Mouse (Mus musculus) midbrain, postnatal 0 days (tissue): ENCODE measurements around the gene H3f3b. TPM values are rescaled to one million over a fixed set of nuclear protein-coding genes. Genes with fewer than 3 reads are reported as not detected.
"Not testable (repeated sequence)": the region's sequence is repeated elsewhere in the genome, so short reads cannot be mapped to it uniquely, and the experiment has no call there.

Experiments used
- ATAC-seq: fragments of 200-750 bp; cut with Nextera tagmentation; 2 replicates; pipeline ENCODE4 v1.8.0; 2017; ENCODE audit warnings: moderate number of reproducible peaks, mild to moderate bottlenecking, moderate TSS enrichment, moderate library complexity; ENCODE audit not compliant: low FRiP score
- DNase-seq: peaks from one replicate; pipeline ENCODE4 v3.0.0-alpha.2; 2015; ENCODE audit warnings: low spot score
- H3K27ac ChIP-seq: fragments of 300-500 bp; sonication (generic); 2 replicates; pipeline ENCODE4 v1.5.1; 2014; ENCODE audit warnings: low read depth, mild to moderate bottlenecking, low read length, mixed read lengths
- H3K27me3 ChIP-seq: fragments of 300-500 bp; sonication (generic); 2 replicates; pipeline ENCODE4 v1.6.1; 2014; ENCODE audit warnings: low read length, control low read depth, mixed read lengths; ENCODE audit not compliant: insufficient read depth
- H3K36me3 ChIP-seq: fragments of 300-500 bp; sonication (generic); 2 replicates; pipeline ENCODE4 v1.6.1; 2014; ENCODE audit warnings: low read length, control low read depth, mixed read lengths; ENCODE audit not compliant: insufficient read depth
- H3K4me1 ChIP-seq: fragments of 300-500 bp; sonication (generic); 2 replicates; pipeline ENCODE4 v1.6.1; 2014; ENCODE audit warnings: mild to moderate bottlenecking, control low read depth, antibody characterized with exemption, low read length, mixed read lengths; ENCODE audit not compliant: insufficient read depth
- H3K4me2 ChIP-seq: fragments of 300-500 bp; sonication (generic); 2 replicates; pipeline ENCODE4 v1.6.1; 2014; ENCODE audit warnings: low read depth, mild to moderate bottlenecking, low read length, mixed read lengths; ENCODE audit not compliant: poor library complexity, severe bottlenecking
- H3K4me3 ChIP-seq: fragments of 300-500 bp; sonication (generic); 2 replicates; pipeline ENCODE4 v1.5.1; 2014; ENCODE audit warnings: low read depth, mild to moderate bottlenecking, low read length, moderate library complexity
- H3K9ac ChIP-seq: fragments of 300-500 bp; sonication (generic); replicated peaks from 2 replicates; pipeline ENCODE4 v1.6.1; 2014; ENCODE audit warnings: mild to moderate bottlenecking, low read length, moderate library complexity, mixed read lengths; ENCODE audit not compliant: poor library complexity, severe bottlenecking
- H3K9me3 ChIP-seq: fragments of 300-500 bp; sonication (generic); 2 replicates; pipeline ENCODE4 v1.6.1; 2016; ENCODE audit warnings: low read length, control low read depth
- CTCF ChIP-seq: IDR thresholded peaks from 2 replicates; pipeline ENCODE4 v1.5.1; 2016; ENCODE audit warnings: antibody characterized with exemption, mild to moderate bottlenecking
- WGBS: fragments of 180-500 bp; shearing (Covaris S2); extraction: QIAGEN DNeasy Blood & Tissue Kit; methylation state at CpG from one replicate; pipeline ENCODE4 v1.1.7; 2014; 5-methylcytosine and 5-hydroxymethylcytosine counted together
- polyA plus RNA-seq: library from polyadenylated mRNA; unstranded; fragments of >200 nt; fragmentation: Nextera tagmentation; extraction: Ambion mirVana; gene quantifications from 2 replicates; pipeline ENCODE4 v1.2.1, GENCODE M21; 2015
- total RNA-seq: library from RNA; depleted of rRNA; stranded (reverse); fragments of >200 nt; gene quantifications from 2 replicates; pipeline ENCODE4 v1.2.3, GENCODE M21; 2014

The H3f3b gene
- total and polyA plus RNA-seq, 2 experiments from 2014 or later, result 568 to 2,254 TPM

DNA sequence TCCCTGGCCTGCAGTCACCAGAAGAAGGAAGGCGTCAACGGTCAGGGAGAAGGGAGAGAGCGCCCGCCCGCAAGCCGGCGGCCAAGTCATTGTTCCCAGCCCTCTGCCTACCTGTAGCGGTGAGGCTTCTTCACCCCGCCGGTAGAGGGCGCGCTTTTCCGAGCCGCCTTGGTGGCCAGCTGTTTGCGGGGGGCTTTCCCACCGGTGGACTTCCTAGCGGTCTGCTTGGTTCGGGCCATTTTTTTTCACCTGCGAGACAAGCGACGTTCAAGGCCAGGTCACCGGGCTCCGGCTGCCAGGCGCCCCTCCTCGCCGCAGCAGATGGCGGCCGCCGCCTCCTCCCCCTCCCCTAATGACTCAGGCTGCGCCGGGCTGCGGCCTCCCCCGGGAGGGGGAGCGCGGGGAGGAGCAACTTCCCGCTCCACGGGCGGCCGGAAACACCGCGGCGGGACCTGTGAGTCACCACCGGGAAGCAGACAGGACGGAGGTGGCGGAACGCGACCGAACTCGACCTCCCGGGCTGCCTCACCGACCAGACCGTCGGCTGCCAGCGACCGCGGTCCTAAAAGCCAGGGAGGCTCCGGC, 3.9 kb downstream of the H3f3b start:
- H3K36me3 ChIP-seq, result peaks cover 3% of the 10 kb centered on the region; the same call in 1 of the 2 replicates
- DNase-seq (peak; percentile 71), ATAC-seq (peak; percentile 59)
- H3K4me1 ChIP-seq, result 0 out of 2 replicates have a peak, but pooled peaks cover 4% of the 10 kb centered on the region
- H3K9ac ChIP-seq, result peak overlapping the region; percentile 100
- H3K4me2 ChIP-seq, result peak overlapping the region; percentile 30; the same call in 1 of the 2 replicates
- H3K27me3 ChIP-seq, result no peaks in the 10 kb centered on the region
- H3K9me3 ChIP-seq, result no peaks in the 10 kb centered on the region
- peak overlapping the region; percentile 99 for H3K27ac ChIP-seq
- H3K4me3 ChIP-seq, result peak overlapping the region; percentile 95
- WGBS, result 1% methylated on average over 52 of the region's 57 CpGs
- TF ChIP-seq CTCF, result peak; percentile 80

DNA sequence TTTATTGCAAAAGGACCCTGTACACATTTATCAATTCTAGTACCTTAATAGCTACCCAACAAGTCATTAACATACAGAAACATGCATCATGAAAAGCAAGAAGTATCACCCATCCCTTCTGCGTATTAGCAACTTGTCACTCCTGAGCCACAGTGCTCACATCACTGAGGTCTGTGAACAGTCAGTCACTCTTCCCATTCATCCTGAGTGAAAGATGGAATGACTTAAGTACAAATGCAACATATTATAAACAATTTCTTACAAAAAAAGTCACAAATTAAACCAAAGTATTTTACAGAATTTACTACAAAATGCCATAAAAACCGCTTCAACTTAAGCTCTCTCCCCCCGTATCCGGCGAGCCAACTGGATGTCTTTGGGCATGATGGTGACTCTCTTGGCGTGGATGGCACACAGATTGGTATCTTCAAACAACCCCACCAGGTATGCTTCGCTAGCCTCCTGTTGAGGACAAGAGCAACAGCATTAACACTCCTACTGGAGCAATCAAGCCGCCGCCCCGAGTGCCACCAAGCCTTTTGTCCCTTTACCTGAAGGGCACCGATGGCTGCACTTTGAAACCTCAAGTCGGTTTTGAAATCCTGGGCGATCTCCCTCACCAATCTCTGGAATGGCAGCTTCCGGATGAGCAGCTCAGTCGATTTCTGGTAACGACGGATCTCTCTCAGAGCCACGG, 4.5 kb downstream of the H3f3b start:
- Histone ChIP-seq H3K4me2 (peak overlapping the region; percentile 30; the same call in 1 of the 2 replicates), H3K27ac (peak overlapping the region; percentile 99), H3K9ac (peak overlapping the region; percentile 100), H3K4me3 (peak overlapping the region; percentile 95)
- H3K36me3 ChIP-seq, H3K27me3 ChIP-seq, DNase-seq, H3K9me3 ChIP-seq, H3K4me1 ChIP-seq, ATAC-seq: not testable (repeated sequence)
- 3% methylated on average over 18 of the region's 18 CpGs for WGBS

DNA sequence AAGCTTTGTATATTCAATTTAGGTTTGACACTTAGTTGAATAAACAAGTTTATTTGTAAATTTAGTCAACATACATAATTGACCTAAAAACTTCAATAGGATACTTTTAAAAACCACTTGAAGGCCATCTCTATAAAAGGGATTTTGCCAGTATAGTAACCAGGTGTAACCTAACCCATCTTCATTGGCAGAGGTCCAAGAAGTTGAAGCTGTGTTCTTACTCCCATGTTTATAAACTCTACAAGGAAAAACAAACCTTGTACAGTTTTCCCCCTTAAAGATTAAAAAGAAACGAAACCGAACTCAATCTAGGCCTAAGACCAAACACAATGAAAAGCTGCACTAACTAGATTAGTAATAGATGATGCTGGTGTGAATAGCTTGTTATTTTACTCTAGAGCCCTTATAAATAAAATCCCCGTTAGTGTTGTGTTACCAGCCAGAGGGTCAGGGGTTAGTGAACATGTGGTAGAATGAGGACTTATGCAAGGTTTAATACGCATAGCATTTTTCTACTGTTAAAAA, 5.4 kb downstream of the H3f3b start:
- Histone ChIP-seq H3K27ac (no peak overlapping the region), H3K27me3 (no peaks in the 10 kb centered on the region), H3K4me3 (peak overlapping the region; percentile 49), H3K36me3 (peaks cover 3% of the 10 kb centered on the region; the same call in 1 of the 2 replicates), H3K9me3 (no peaks in the 10 kb centered on the region), H3K9ac (0 out of 2 replicates have a peak overlapping the region, but pooled peaks have one; percentile 29), H3K4me2 (peak overlapping the region; percentile 78), H3K4me1 (0 out of 2 replicates have a peak, but pooled peaks cover 4% of the 10 kb centered on the region)
- WGBS, result 35% methylated on average over 4 of the region's 4 CpGs
- DNase-seq (no peak), ATAC-seq (no peak)
- no peak for TF ChIP-seq CTCF

DNA sequence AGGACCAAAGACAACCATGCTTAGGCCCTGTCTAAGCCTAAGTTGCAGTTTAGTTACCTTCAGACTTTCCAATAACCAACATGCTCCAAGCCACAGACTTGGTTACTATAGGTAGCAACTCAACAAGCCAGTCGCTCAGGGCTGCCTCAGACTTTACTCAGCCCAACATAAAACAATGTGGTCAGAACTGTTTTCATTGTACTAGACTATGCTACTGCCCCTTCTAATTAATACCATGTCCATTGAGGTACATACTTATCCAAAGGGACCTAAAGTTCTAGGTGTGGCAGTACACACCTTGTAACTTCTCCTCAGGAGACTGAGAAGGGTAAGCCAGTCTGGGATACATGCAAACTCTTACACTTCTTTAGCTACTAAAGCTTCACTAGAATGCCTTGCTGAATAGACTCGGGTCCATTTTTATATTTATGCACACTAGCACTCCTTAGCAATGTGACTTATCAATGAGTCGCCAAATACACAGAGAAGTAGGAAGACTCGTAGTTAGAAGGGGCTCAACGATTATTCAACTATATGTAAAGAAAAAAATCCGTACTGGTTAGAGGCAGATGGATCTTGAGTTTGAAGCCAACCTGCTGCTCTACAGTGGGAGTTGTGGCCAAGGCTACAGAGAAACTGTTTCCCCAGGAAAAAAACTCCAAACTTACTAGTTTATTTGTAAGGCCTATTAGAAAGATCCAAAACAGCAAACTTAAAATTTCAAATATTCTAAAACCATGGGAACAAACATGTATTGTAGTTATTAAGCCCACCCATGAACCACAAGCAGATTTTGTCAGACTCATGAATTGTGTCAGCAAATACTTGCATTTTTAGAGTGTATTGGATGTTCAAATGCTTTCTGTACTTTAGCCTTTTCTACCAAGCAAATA, 6.2 kb downstream of the H3f3b start:
- Histone ChIP-seq H3K27ac (no peak overlapping the region), H3K36me3 (peaks cover 3% of the 10 kb centered on the region; the same call in 1 of the 2 replicates), H3K4me3 (peak overlapping the region; percentile 49), H3K9me3 (no peaks in the 10 kb centered on the region), H3K4me1 (0 out of 2 replicates have a peak, but pooled peaks cover 4% of the 10 kb centered on the region), H3K9ac (no peak overlapping the region), H3K27me3 (no peaks in the 10 kb centered on the region), H3K4me2 (peak overlapping the region; percentile 78)
- DNase-seq (no peak), ATAC-seq (no peak)
- 78% methylated on average over 6 of the region's 6 CpGs for whole genome bisulfite sequencing
- TF ChIP-seq CTCF, result no peak

GRCm38 (mm10) chr11:116020519-116020922, 7.2 kb downstream of the H3f3b start:
- WGBS, result 53% methylated on average over 1 of the region's 1 CpGs
- DNase-seq, result no peak
- no peak overlapping the region for H3K9ac ChIP-seq
- no peak for ATAC-seq
- no peak overlapping the region for H3K27ac ChIP-seq
- H3K4me1 ChIP-seq, result 0 out of 2 replicates have a peak, but pooled peaks cover 4% of the 10 kb centered on the region
- TF ChIP-seq CTCF, result peak; percentile 54
- no peak overlapping the region for H3K4me3 ChIP-seq
- H3K27me3 ChIP-seq, result no peaks in the 10 kb centered on the region
- no peak overlapping the region for H3K4me2 ChIP-seq
- H3K9me3 ChIP-seq, result no peaks in the 10 kb centered on the region
- peaks cover 3% of the 10 kb centered on the region; the same call in 1 of the 2 replicates for H3K36me3 ChIP-seq
